In genomic region chr9:57299790-57300477, GRCm38 (mm10) we compare ENCODE assay signal across 12 mouse cellular contexts. TPM values are rescaled to one million over a fixed set of nuclear protein-coding genes. Genes with fewer than 3 reads are reported as not detected.
DNase-seq lines count a peak whose midpoint lies in the region; ATAC-seq and TF ChIP-seq lines count a peak whose summit lies in the region.
"Had no signal": no experiment of that assay in that cellular context is flagged by ENCODE, and none has a peak within 500 bp of the region (broad histone marks: within the 10 kb centered on the region; RNA-seq: fewer than 3 reads in every experiment).

No protein-coding gene starts in this region.

- H3K4me3 ChIP-seq in kidney, adult 2 months (ENCODE audit: insufficient read depth, low read depth, low read length), result no peak overlapping the region
- no peak overlapping the region for H3K4me3 ChIP-seq in limb, embryonic 10.5 days
- no peak overlapping the region for H3K4me3 ChIP-seq in small intestine, adult 2 months (ENCODE audit: low read depth, low read length)
- no peak overlapping the region for H3K4me3 ChIP-seq in layer of hippocampus, adult 2 months
- no peak overlapping the region for H3K4me3 ChIP-seq in forebrain, embryonic 16.5 days (replicated peaks; ENCODE audit: low read length)
- H3K4me3 ChIP-seq: forebrain, embryonic 10.5 days; midbrain, embryonic 13.5 days had no signal

- no peaks in the 10 kb centered on the region for H3K9me3 ChIP-seq in limb, embryonic 10.5 days (replicated peaks)
- no peaks in the 10 kb centered on the region for H3K9me3 ChIP-seq in forebrain, embryonic 16.5 days (ENCODE audit: control insufficient read depth, low read length)
- H3K9me3 ChIP-seq: forebrain, embryonic 10.5 days; midbrain, embryonic 13.5 days had no signal

- no peak overlapping the region for H3K27ac ChIP-seq in kidney, adult 2 months (ENCODE audit: insufficient read depth, low read depth, low read length)
- 0 out of 2 replicates have a peak overlapping the region, but pooled peaks have one; percentile 4 for H3K27ac ChIP-seq in limb, embryonic 10.5 days
- peak overlapping the region; percentile 88 for H3K27ac ChIP-seq in small intestine, adult 2 months (ENCODE audit: insufficient read depth, low read depth, low read length)
- H3K27ac ChIP-seq in layer of hippocampus, adult 2 months, result no peak overlapping the region
- H3K27ac ChIP-seq in forebrain, embryonic 16.5 days (ENCODE audit: low read length), result no peak overlapping the region
- H3K27ac ChIP-seq: midbrain, embryonic 13.5 days had no signal

- no peaks in the 10 kb centered on the region for H3K36me3 ChIP-seq in kidney, adult 2 months (ENCODE audit: control insufficient read depth, insufficient read depth, low read length)
- H3K36me3 ChIP-seq in limb, embryonic 10.5 days, result no peaks in the 10 kb centered on the region
- H3K36me3 ChIP-seq in small intestine, adult 2 months (ENCODE audit: control insufficient read depth, insufficient read depth, low read length), result no peaks in the 10 kb centered on the region
- H3K36me3 ChIP-seq in forebrain, embryonic 16.5 days (ENCODE audit: control insufficient read depth, insufficient read depth), result no peaks in the 10 kb centered on the region
- H3K36me3 ChIP-seq: forebrain, embryonic 10.5 days; midbrain, embryonic 13.5 days had no signal

- no peak overlapping the region for H3K9ac ChIP-seq in forebrain, embryonic 16.5 days (replicated peaks; ENCODE audit: low read depth, low read length)
- H3K9ac ChIP-seq: midbrain, embryonic 13.5 days had no signal

- H3K27me3 ChIP-seq in kidney, adult 2 months (replicated peaks; ENCODE audit: control insufficient read depth, insufficient read depth, low read length), result no peaks in the 10 kb centered on the region
- no peaks in the 10 kb centered on the region for H3K27me3 ChIP-seq in limb, embryonic 10.5 days (ENCODE audit: low read depth, poor library complexity, severe bottlenecking)
- H3K27me3 ChIP-seq in small intestine, adult 2 months (ENCODE audit: control insufficient read depth, insufficient read depth, low read length), result no peaks in the 10 kb centered on the region
- H3K27me3 ChIP-seq in forebrain, embryonic 16.5 days (replicated peaks; ENCODE audit: control insufficient read depth, insufficient read depth, low read length), result no peaks in the 10 kb centered on the region
- H3K27me3 ChIP-seq: midbrain, embryonic 13.5 days had no signal

- DNase-seq in kidney, adult 2 months, result peak; percentile 27
- no peak for DNase-seq in kidney, adult 18-20 months
- peak; percentile 48 for DNase-seq in c-Kit-positive CD71-negative TER-119-negative erythroid progenitor cells, embryonic 14.5 days (ENCODE audit: low read depth)
- DNase-seq in limb, embryonic 10.5 days (ENCODE audit: low spot score), result no peak
- DNase-seq in cerebellum, postnatal 10 days, result no peak
- no peak for DNase-seq in layer of hippocampus, adult 2 months (ENCODE audit: low spot score in 2 of 2)
- DNase-seq: heart, postnatal 10 days; thymus, postnatal 4 days had no signal

- TF ChIP-seq CTCF in kidney, adult 2 months (conservative IDR thresholded peaks at IDR 0.05; ENCODE audit: insufficient read depth, insufficient read length, low read depth, low read length), result no peak
- no peak for TF ChIP-seq CTCF in small intestine, adult 2 months (IDR thresholded peaks at IDR 0.05; ENCODE audit: extremely low read depth, insufficient read length, insufficient replicate concordance, low read depth, low read length)
- TF ChIP-seq CTCF in layer of hippocampus, adult 2 months (conservative IDR thresholded peaks at IDR 0.05), result no peak

- 60% methylated on average over 6 of the region's 6 CpGs for WGBS in kidney, adult 2 months
- WGBS in limb, embryonic 10.5 days, result 50% methylated on average over 6 of the region's 6 CpGs
- 44% methylated on average over 6 of the region's 6 CpGs for WGBS in small intestine, adult 2 months
- 78% methylated on average over 6 of the region's 6 CpGs for WGBS in forebrain, embryonic 16.5 days

- no peak overlapping the region for H3K4me2 ChIP-seq in forebrain, embryonic 16.5 days (ENCODE audit: low read length)
- H3K4me2 ChIP-seq: midbrain, embryonic 13.5 days had no signal

- H3K4me1 ChIP-seq in kidney, adult 2 months (ENCODE audit: control insufficient read depth, insufficient read depth, low read length), result no peaks in the 10 kb centered on the region
- peaks cover 4% of the 10 kb centered on the region; the same call in 1 of the 2 replicates for H3K4me1 ChIP-seq in limb, embryonic 10.5 days
- H3K4me1 ChIP-seq in small intestine, adult 2 months (ENCODE audit: control insufficient read depth, insufficient read depth, insufficient read length, low read length), result peaks cover 19% of the 10 kb centered on the region
- no peaks in the 10 kb centered on the region for H3K4me1 ChIP-seq in forebrain, embryonic 16.5 days (replicated peaks; ENCODE audit: control insufficient read depth, insufficient read depth, low read length)

- no peak for TF ChIP-seq POLR2A in kidney, adult 2 months (IDR thresholded peaks at IDR 0.05; ENCODE audit: low read depth, low read length)
- no peak for TF ChIP-seq POLR2A in small intestine, adult 2 months (IDR thresholded peaks at IDR 0.05; ENCODE audit: low read depth, low read length)

- ATAC-seq in forebrain, embryonic 16.5 days, result no peak
- ATAC-seq: midbrain, embryonic 13.5 days had no signal

RNA-seq across cellular contexts. Expression of gene 1700017B05Rik, which starts 37.5 kb away (rescaled TPM):
- polyA plus RNA-seq in kidney, adult 2 months (2012; rRNA removed), result 9.5 TPM in 2 replicates
- polyA plus RNA-seq in limb, embryonic 10.5 days (2016; fragmentation: Nextera tagmentation; extraction: Ambion mirVana), result 17.7 and 19.2 TPM in 2 replicates
- 14.1 and 28.7 TPM in 2 replicates for polyA plus RNA-seq in small intestine, adult 2 months (2012; rRNA removed)
- total RNA-seq in layer of hippocampus, adult 2 months (2021), result 10 to 100 TPM; 29.4 to 32.4 TPM
- 4.7 and 5.6 TPM in 2 replicates for polyA plus RNA-seq in forebrain, embryonic 16.5 days (2015; fragmentation: Nextera tagmentation; extraction: Ambion mirVana)

Comparison
In these comparisons a context has a peak if more than half of its experiments do, and no peak if none do; other contexts are left out.
1. DNase-seq: peak in kidney, adult 2 months (single experiment) and c-Kit-positive CD71-negative TER-119-negative erythroid progenitor cells, embryonic 14.5 days (single experiment); none in kidney, adult 18-20 months (single experiment), limb, embryonic 10.5 days (single experiment), cerebellum, postnatal 10 days (0 of 2) and layer of hippocampus, adult 2 months (0 of 2).
2. H3K27ac ChIP-seq: peak in limb, embryonic 10.5 days (single experiment) and small intestine, adult 2 months (single experiment); none in kidney, adult 2 months (single experiment), layer of hippocampus, adult 2 months (single experiment) and forebrain, embryonic 16.5 days (single experiment).